Mouse (Mus musculus) kidney, postnatal 0 days (tissue): Measurements from ENCODE around the gene Pfkfb2. TPM values are rescaled to one million over a fixed set of nuclear protein-coding genes. Genes with fewer than 3 reads are reported as not detected.

Experiments
- ATAC-seq: fragments of 200-750 bp; cut with Nextera tagmentation; replicated peaks from 2 replicates; pipeline ENCODE4 v1.8.0; 2017; ENCODE audit warnings: low read depth, moderate number of reproducible peaks, moderate TSS enrichment, moderate library complexity; ENCODE audit not compliant: low FRiP score
- DNase-seq: peaks from one replicate; pipeline ENCODE4 v3.0.0-alpha.2; 2016; ENCODE audit warnings: low spot score
- H3K27ac ChIP-seq: fragments of 300-500 bp; sonication (generic); 2 replicates; pipeline ENCODE4 v1.5.1; 2014; ENCODE audit warnings: mild to moderate bottlenecking
- H3K27me3 ChIP-seq: fragments of 300-500 bp; sonication (generic); 2 replicates; pipeline ENCODE4 v1.6.1; 2014; ENCODE audit warnings: low read length, mixed read lengths; ENCODE audit not compliant: insufficient read depth
- H3K36me3 ChIP-seq: fragments of 300-500 bp; sonication (generic); 2 replicates; pipeline ENCODE4 v1.6.1; 2014; ENCODE audit warnings: low read length, mixed read lengths; ENCODE audit not compliant: insufficient read depth
- H3K4me1 ChIP-seq: fragments of 300-500 bp; sonication (generic); replicated peaks from 2 replicates; pipeline ENCODE4 v1.6.1; 2014; ENCODE audit warnings: antibody characterized with exemption, low read length, mixed read lengths; ENCODE audit not compliant: insufficient read depth
- H3K4me2 ChIP-seq: fragments of 300-500 bp; sonication (generic); 2 replicates; pipeline ENCODE4 v1.6.1; 2014; ENCODE audit warnings: mild to moderate bottlenecking, low read length, moderate library complexity, mixed read lengths
- H3K4me3 ChIP-seq: fragments of 300-500 bp; sonication (generic); replicated peaks from 2 replicates; pipeline ENCODE4 v1.5.1; 2014; ENCODE audit warnings: low read depth, low read length
- H3K9ac ChIP-seq: fragments of 300-500 bp; sonication (generic); 2 replicates; pipeline ENCODE4 v1.6.1; 2014; ENCODE audit warnings: low read depth, low read length
- H3K9me3 ChIP-seq: fragments of 300-500 bp; sonication (generic); replicated peaks from 2 replicates; pipeline ENCODE4 v1.6.1; 2016; ENCODE audit warnings: low read length, inconsistent platforms, mixed read lengths
- CTCF ChIP-seq: IDR thresholded peaks from 2 replicates; pipeline ENCODE4 v1.5.1; 2016; ENCODE audit warnings: antibody characterized with exemption, low read depth, mild to moderate bottlenecking, moderate library complexity
- WGBS: fragments of 180-500 bp; shearing (Covaris S2); extraction: QIAGEN DNeasy Blood & Tissue Kit; methylation state at CpG from one replicate; pipeline ENCODE4 v1.1.7; 2014; 5-methylcytosine and 5-hydroxymethylcytosine counted together
- polyA plus RNA-seq: library from polyadenylated mRNA; unstranded; fragments of >200 nt; fragmentation: Nextera tagmentation; extraction: Ambion mirVana; gene quantifications from 2 replicates; pipeline ENCODE4 v1.2.1, GENCODE M21; 2015

Pfkfb2 gene
- polyA plus RNA-seq, 1 experiment from 2014 or later = 7.3 TPM

- Histone ChIP-seq H3K27ac (no peak overlapping the region), H3K9ac (no peak overlapping the region), H3K9me3 (no peaks in the 10 kb centered on the region), H3K4me3 (no peak overlapping the region), H3K36me3 (no peaks in the 10 kb centered on the region), H3K27me3 (no peaks in the 10 kb centered on the region), H3K4me2 (no peak overlapping the region), H3K4me1 (no peaks in the 10 kb centered on the region; the same call in 1 of the 2 replicates)
- ATAC-seq (no peak; the same call in 1 of the 2 replicates), DNase-seq (no peak)
- WGBS = 65% methylated on average over 4 of the region's 4 CpGs
- no peak for TF ChIP-seq CTCF
These were observed 11.2 kb upstream of the Pfkfb2 start for GRCm38 (mm10) chr1:130740227-130740648.

GRCm38 (mm10) chr1:130739636-130740035, 10.6 kb upstream of the Pfkfb2 start:
- DNase-seq (no peak), ATAC-seq (no peak)
- 50% methylated on average over 3 of the region's 3 CpGs for WGBS
- H3K4me1 ChIP-seq = peaks cover 2% of the 10 kb centered on the region; the same call in 1 of the 2 replicates
- H3K27me3 ChIP-seq = no peaks in the 10 kb centered on the region
- H3K4me3 ChIP-seq = no peak overlapping the region
- no peak overlapping the region for H3K4me2 ChIP-seq
- H3K9ac ChIP-seq = no peak overlapping the region
- no peaks in the 10 kb centered on the region for H3K9me3 ChIP-seq
- no peak for TF ChIP-seq CTCF
- H3K27ac ChIP-seq = no peak overlapping the region
- H3K36me3 ChIP-seq = no peaks in the 10 kb centered on the region

- H3K27me3 ChIP-seq = no peaks in the 10 kb centered on the region
- H3K4me2 ChIP-seq = no peak overlapping the region
- H3K27ac ChIP-seq = no peak overlapping the region
- DNase-seq = no peak
- no peak for ATAC-seq
- no peak overlapping the region for H3K4me3 ChIP-seq
- peaks cover 7% of the 10 kb centered on the region; the same call in 1 of the 2 replicates for H3K4me1 ChIP-seq
- H3K9ac ChIP-seq = no peak overlapping the region
- no peaks in the 10 kb centered on the region for H3K36me3 ChIP-seq
- H3K9me3 ChIP-seq = no peaks in the 10 kb centered on the region
- 67% methylated on average over 3 of the region's 3 CpGs for WGBS
- no peak for TF ChIP-seq CTCF
These were observed 9.6 kb upstream of the Pfkfb2 start for GRCm38 (mm10) chr1:130738551-130739106.

GRCm38 (mm10) chr1:130737916-130738315, 8.9 kb upstream of the Pfkfb2 start:
- ATAC-seq (no peak), DNase-seq (no peak)
- Histone ChIP-seq H3K36me3 (no peaks in the 10 kb centered on the region), H3K9me3 (no peaks in the 10 kb centered on the region), H3K4me2 (no peak overlapping the region), H3K4me3 (no peak overlapping the region), H3K27ac (no peak overlapping the region), H3K9ac (no peak overlapping the region), H3K27me3 (no peaks in the 10 kb centered on the region), H3K4me1 (peaks cover 7% of the 10 kb centered on the region; the same call in 1 of the 2 replicates)
- TF ChIP-seq CTCF = no peak
- 88% methylated on average over 7 of the region's 7 CpGs for WGBS

- DNase-seq (no peak), ATAC-seq (no peak)
- H3K9ac ChIP-seq = no peak overlapping the region
- TF ChIP-seq CTCF = no peak
- H3K4me2 ChIP-seq = no peak overlapping the region
- H3K4me1 ChIP-seq = peaks cover 7% of the 10 kb centered on the region; the same call in 1 of the 2 replicates
- no peaks in the 10 kb centered on the region for H3K27me3 ChIP-seq
- 43% methylated on average over 11 of the region's 11 CpGs for WGBS
- no peak overlapping the region for H3K27ac ChIP-seq
- no peak overlapping the region for H3K4me3 ChIP-seq
- no peaks in the 10 kb centered on the region for H3K36me3 ChIP-seq
- H3K9me3 ChIP-seq = no peaks in the 10 kb centered on the region
These were observed 8.4 kb upstream of the Pfkfb2 start for GRCm38 (mm10) chr1:130737411-130737881.

GRCm38 (mm10) chr1:130734852-130735251, 5.8 kb upstream of the Pfkfb2 start:
- 0 out of 2 replicates have a peak, but pooled peaks cover 7% of the 10 kb centered on the region for H3K4me1 ChIP-seq
- H3K36me3 ChIP-seq = no peaks in the 10 kb centered on the region
- H3K9ac ChIP-seq = no peak overlapping the region
- ATAC-seq (no peak), DNase-seq (peak; percentile 39)
- H3K4me3 ChIP-seq = no peak overlapping the region
- no peaks in the 10 kb centered on the region for H3K9me3 ChIP-seq
- 39% methylated on average over 8 of the region's 8 CpGs for WGBS
- peak overlapping the region; percentile 82 for H3K27ac ChIP-seq
- H3K27me3 ChIP-seq = no peaks in the 10 kb centered on the region
- peak overlapping the region; percentile 28; the same call in 1 of the 2 replicates for H3K4me2 ChIP-seq
- no peak for TF ChIP-seq CTCF
